In genomic region chr3:117729121-117730072, GRCm38 (mm10) we compare ENCODE assay signal across 18 mouse cellular contexts.
DNase-seq lines count a peak whose midpoint lies in the region; ATAC-seq and TF ChIP-seq lines count a peak whose summit lies in the region.
"Had no signal": no experiment of that assay in that cellular context is flagged by ENCODE, and none has a peak within 500 bp of the region (broad histone marks: within the 10 kb centered on the region; RNA-seq: fewer than 3 reads in every experiment).

No protein-coding gene starts in this region.

- H3K27me3 ChIP-seq in hindbrain, embryonic 16.5 days (replicated peaks; ENCODE audit: control insufficient read depth, insufficient read depth, low read length): no peaks in the 10 kb centered on the region
- H3K27me3 ChIP-seq in hindbrain, embryonic 10.5 days (ENCODE audit: insufficient read depth, poor library complexity, severe bottlenecking): no peaks in the 10 kb centered on the region
- H3K27me3 ChIP-seq in forebrain, embryonic 14.5 days (replicated peaks; ENCODE audit: control insufficient read depth, insufficient read depth, low read length): no peaks in the 10 kb centered on the region
- no peaks in the 10 kb centered on the region for H3K27me3 ChIP-seq in midbrain, postnatal 0 days (ENCODE audit: insufficient read depth, low read length)
- H3K27me3 ChIP-seq: embryonic facial prominence, embryonic 12.5 days had no signal

- peak; percentile 34; the same call in 1 of the 2 replicates for ATAC-seq in hindbrain, embryonic 16.5 days
- ATAC-seq in forebrain, embryonic 14.5 days: peak; percentile 60; the same call in 1 of the 2 replicates
- no peak for ATAC-seq in midbrain, postnatal 0 days (ENCODE audit: low FRiP score)

- DNase-seq in cerebellum, postnatal 10 days: peak; percentile 49 to 66
- DNase-seq in cerebellum, adult 11 months: no peak
- no peak for DNase-seq in hindbrain, embryonic 10.5 days (ENCODE audit: low spot score)
- peak; percentile 66 for DNase-seq in forebrain, embryonic 14.5 days (ENCODE audit: low spot score)
- DNase-seq in midbrain, postnatal 0 days (ENCODE audit: low spot score): peak; percentile 7
- DNase-seq in MN1 (ENCODE audit: low spot score): no peak
- DNase-seq in c-Kit-positive CD71-positive TER-119-positive erythroid progenitor cells, embryonic 14.5 days (ENCODE audit: low spot score): no peak
- DNase-seq: adrenal gland, postnatal 14 days; gastrocnemius, postnatal 36 days; heart, postnatal 36 days; kidney, adult 18-20 months; retina, postnatal 1 day; right cerebral cortex, postnatal 25 days; spleen, adult 18-20 months had no signal

- no peaks in the 10 kb centered on the region for H3K9me3 ChIP-seq in hindbrain, embryonic 16.5 days (ENCODE audit: control insufficient read depth, low read length)
- no peaks in the 10 kb centered on the region for H3K9me3 ChIP-seq in hindbrain, embryonic 10.5 days
- H3K9me3 ChIP-seq in forebrain, embryonic 14.5 days (replicated peaks; ENCODE audit: control insufficient read depth, low read length): no peaks in the 10 kb centered on the region
- H3K9me3 ChIP-seq in midbrain, postnatal 0 days (ENCODE audit: low read length): no peaks in the 10 kb centered on the region
- H3K9me3 ChIP-seq: embryonic facial prominence, embryonic 12.5 days had no signal

- no peak overlapping the region for H3K4me3 ChIP-seq in hindbrain, embryonic 16.5 days (ENCODE audit: low read length)
- H3K4me3 ChIP-seq in hindbrain, embryonic 10.5 days: no peak overlapping the region
- no peak overlapping the region for H3K4me3 ChIP-seq in forebrain, embryonic 14.5 days (ENCODE audit: low read depth, low read length)
- no peak overlapping the region for H3K4me3 ChIP-seq in midbrain, postnatal 0 days (ENCODE audit: low read depth, low read length)
- H3K4me3 ChIP-seq: embryonic facial prominence, embryonic 12.5 days had no signal

- no peak overlapping the region for H3K4me2 ChIP-seq in hindbrain, embryonic 16.5 days (ENCODE audit: low read length)
- H3K4me2 ChIP-seq in forebrain, embryonic 14.5 days (ENCODE audit: low read length): no peak overlapping the region
- H3K4me2 ChIP-seq in midbrain, postnatal 0 days (ENCODE audit: low read depth, low read length, poor library complexity, severe bottlenecking): no peak overlapping the region
- H3K4me2 ChIP-seq: embryonic facial prominence, embryonic 12.5 days had no signal

- no peak overlapping the region for H3K27ac ChIP-seq in hindbrain, embryonic 16.5 days (ENCODE audit: low read depth, low read length)
- H3K27ac ChIP-seq in hindbrain, embryonic 10.5 days: no peak overlapping the region
- peak overlapping the region; percentile 27; the same call in 1 of the 2 replicates for H3K27ac ChIP-seq in forebrain, embryonic 14.5 days (ENCODE audit: low read depth, low read length)
- no peak overlapping the region for H3K27ac ChIP-seq in midbrain, postnatal 0 days (ENCODE audit: low read depth, low read length)
- H3K27ac ChIP-seq: embryonic facial prominence, embryonic 12.5 days; kidney, postnatal 0 days; macrophage had no signal

- no peaks in the 10 kb centered on the region for H3K36me3 ChIP-seq in hindbrain, embryonic 16.5 days (ENCODE audit: control insufficient read depth, insufficient read depth, low read length)
- H3K36me3 ChIP-seq in hindbrain, embryonic 10.5 days: no peaks in the 10 kb centered on the region
- H3K36me3 ChIP-seq in forebrain, embryonic 14.5 days (ENCODE audit: control insufficient read depth, insufficient read depth, low read length): no peaks in the 10 kb centered on the region
- no peaks in the 10 kb centered on the region for H3K36me3 ChIP-seq in midbrain, postnatal 0 days (ENCODE audit: insufficient read depth, low read length)
- H3K36me3 ChIP-seq: embryonic facial prominence, embryonic 12.5 days had no signal

- no peak overlapping the region for H3K9ac ChIP-seq in hindbrain, embryonic 16.5 days (ENCODE audit: low read depth, low read length)
- 0 out of 2 replicates have a peak overlapping the region, but pooled peaks have one; percentile 3 for H3K9ac ChIP-seq in forebrain, embryonic 14.5 days (ENCODE audit: low read length)
- no peak overlapping the region for H3K9ac ChIP-seq in midbrain, postnatal 0 days (replicated peaks; ENCODE audit: low read length, poor library complexity, severe bottlenecking)
- H3K9ac ChIP-seq: embryonic facial prominence, embryonic 12.5 days had no signal

- no peak for TF ChIP-seq CTCF in midbrain, postnatal 0 days (IDR thresholded peaks at IDR 0.05)

- peaks cover 5% of the 10 kb centered on the region; the same call in 1 of the 2 replicates for H3K4me1 ChIP-seq in hindbrain, embryonic 16.5 days (ENCODE audit: control insufficient read depth, insufficient read depth, low read depth, low read length)
- no peaks in the 10 kb centered on the region for H3K4me1 ChIP-seq in hindbrain, embryonic 10.5 days (replicated peaks)
- H3K4me1 ChIP-seq in forebrain, embryonic 14.5 days (ENCODE audit: control insufficient read depth, insufficient read depth, low read length): peaks cover 7% of the 10 kb centered on the region
- no peaks in the 10 kb centered on the region for H3K4me1 ChIP-seq in midbrain, postnatal 0 days (ENCODE audit: insufficient read depth, low read length)
- H3K4me1 ChIP-seq: embryonic facial prominence, embryonic 12.5 days had no signal

- WGBS in hindbrain, embryonic 16.5 days: 50% methylated on average over 9 of the region's 9 CpGs
- WGBS in hindbrain, embryonic 10.5 days: 77% methylated on average over 9 of the region's 9 CpGs
- 9% methylated on average over 9 of the region's 9 CpGs for WGBS in forebrain, embryonic 14.5 days
- 48% methylated on average over 9 of the region's 9 CpGs for WGBS in midbrain, postnatal 0 days

Comparison
In these comparisons a context has a peak if more than half of its experiments do, and no peak if none do; other contexts are left out.
1. DNase-seq: peak in cerebellum, postnatal 10 days (2 of 2), forebrain, embryonic 14.5 days (single experiment) and midbrain, postnatal 0 days (single experiment); none in cerebellum, adult 11 months (single experiment), hindbrain, embryonic 10.5 days (single experiment), MN1 (single experiment) and c-Kit-positive CD71-positive TER-119-positive erythroid progenitor cells, embryonic 14.5 days (single experiment).